Mouse (Mus musculus): ENCODE results near the gene P2ry10b. TPM values are rescaled to one million over a fixed set of nuclear protein-coding genes. Genes with fewer than 3 reads are reported as not detected.

Gene P2ry10b
- 0.74 and 0.82 TPM in 2 replicates for polyA plus RNA-seq (2014; fragmentation: Nextera tagmentation; extraction: Ambion mirVana)

GRCm38 (mm10) chrX:107148681-107149080, at the start of gene P2ry10b:
Gene P2ry10b (plus strand): TSS chrX:107148927.
- WGBS: 70% methylated on average over 3 of the region's 3 CpGs
- Histone ChIP-seq H3K27ac (ENCODE audit: low read depth, low read length) (peak within 1 kb of the TSS; percentile 32; the same call in 1 of the 2 replicates), H3K4me1 (replicated peaks; ENCODE audit: control insufficient read depth, insufficient read depth, low read length) (no peaks in the 10 kb centered on the region), H3K36me3 (ENCODE audit: control insufficient read depth, insufficient read depth, low read length) (no peaks in the 10 kb centered on the region), H3K27me3 (replicated peaks; ENCODE audit: control insufficient read depth, insufficient read depth, low read length) (no peaks in the 10 kb centered on the region), H3K4me2 (no peak within 1 kb of the TSS), H3K9me3 (ENCODE audit: control insufficient read depth, low read length) (no peaks in the 10 kb centered on the region), H3K4me3 (ENCODE audit: low read depth, low read length) (no peak within 1 kb of the TSS), H3K9ac (ENCODE audit: low read depth, low read length) (no peak within 1 kb of the TSS)
- ATAC-seq (replicated peaks; ENCODE audit: low FRiP score) (no peak), DNase-seq (ENCODE audit: low spot score) (no peak)

GRCm38 (mm10) chrX:107116333-107116732, 32.4 kb upstream of the P2ry10b start:
- WGBS: 71% methylated on average over 1 of the region's 1 CpGs
- Histone ChIP-seq H3K36me3 (ENCODE audit: control insufficient read depth, insufficient read depth, low read length) (no peaks in the 10 kb centered on the region), H3K4me3 (ENCODE audit: low read depth, low read length) (no peak overlapping the region), H3K4me1 (replicated peaks; ENCODE audit: control insufficient read depth, insufficient read depth, low read length) (no peaks in the 10 kb centered on the region), H3K27me3 (replicated peaks; ENCODE audit: control insufficient read depth, insufficient read depth, low read length) (no peaks in the 10 kb centered on the region), H3K4me2 (no peak overlapping the region), H3K27ac (ENCODE audit: low read depth, low read length) (no peak overlapping the region), H3K9ac (ENCODE audit: low read depth, low read length) (no peak overlapping the region), H3K9me3 (ENCODE audit: control insufficient read depth, low read length) (no peaks in the 10 kb centered on the region)
- ATAC-seq (replicated peaks; ENCODE audit: low FRiP score) (no peak), DNase-seq (ENCODE audit: low spot score) (no peak)

DNA sequence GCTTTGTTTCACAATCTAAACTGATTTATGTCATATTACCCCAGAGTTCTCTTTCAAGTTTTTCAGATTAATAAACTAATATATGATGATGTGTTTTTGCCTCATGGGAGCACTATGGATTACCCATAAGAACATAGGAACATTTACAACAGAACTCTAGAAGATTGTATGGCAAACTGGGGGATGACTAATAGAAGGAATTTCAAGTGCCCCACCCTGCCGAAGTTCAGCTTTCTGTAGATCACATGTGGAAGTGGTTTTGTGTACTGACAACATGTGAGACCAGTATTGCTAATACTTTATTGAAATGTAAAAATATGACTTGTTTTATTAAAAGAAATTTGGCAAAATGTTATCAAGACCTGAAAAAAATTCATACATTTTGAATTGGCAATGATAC, 31.7 kb upstream of the P2ry10b start:
- Histone ChIP-seq H3K4me1 (replicated peaks; ENCODE audit: control insufficient read depth, insufficient read depth, low read length) (no peaks in the 10 kb centered on the region), H3K4me2 (no peak overlapping the region), H3K4me3 (ENCODE audit: low read depth, low read length) (no peak overlapping the region), H3K27me3 (replicated peaks; ENCODE audit: control insufficient read depth, insufficient read depth, low read length) (no peaks in the 10 kb centered on the region), H3K9me3 (ENCODE audit: control insufficient read depth, low read length) (no peaks in the 10 kb centered on the region), H3K36me3 (ENCODE audit: control insufficient read depth, insufficient read depth, low read length) (no peaks in the 10 kb centered on the region), H3K9ac (ENCODE audit: low read depth, low read length) (no peak overlapping the region), H3K27ac (ENCODE audit: low read depth, low read length) (no peak overlapping the region)
- no peak for DNase-seq (ENCODE audit: low spot score)
- 76% methylated on average over 1 of the region's 1 CpGs for WGBS
- no peak for ATAC-seq (replicated peaks; ENCODE audit: low FRiP score)

- DNase-seq (ENCODE audit: low spot score) (no peak), ATAC-seq (replicated peaks; ENCODE audit: low FRiP score) (no peak)
- Histone ChIP-seq H3K4me3 (ENCODE audit: low read depth, low read length) (no peak overlapping the region), H3K27me3 (replicated peaks; ENCODE audit: control insufficient read depth, insufficient read depth, low read length) (no peaks in the 10 kb centered on the region), H3K4me1 (replicated peaks; ENCODE audit: control insufficient read depth, insufficient read depth, low read length) (no peaks in the 10 kb centered on the region), H3K9me3 (ENCODE audit: control insufficient read depth, low read length) (no peaks in the 10 kb centered on the region), H3K27ac (ENCODE audit: low read depth, low read length) (no peak overlapping the region), H3K36me3 (ENCODE audit: control insufficient read depth, insufficient read depth, low read length) (no peaks in the 10 kb centered on the region), H3K4me2 (no peak overlapping the region), H3K9ac (ENCODE audit: low read depth, low read length) (no peak overlapping the region)
- 62% methylated on average over 3 of the region's 3 CpGs for WGBS
Measured at GRCm38 (mm10) chrX:107143184-107143583, 5.5 kb upstream of the P2ry10b start.

DNA sequence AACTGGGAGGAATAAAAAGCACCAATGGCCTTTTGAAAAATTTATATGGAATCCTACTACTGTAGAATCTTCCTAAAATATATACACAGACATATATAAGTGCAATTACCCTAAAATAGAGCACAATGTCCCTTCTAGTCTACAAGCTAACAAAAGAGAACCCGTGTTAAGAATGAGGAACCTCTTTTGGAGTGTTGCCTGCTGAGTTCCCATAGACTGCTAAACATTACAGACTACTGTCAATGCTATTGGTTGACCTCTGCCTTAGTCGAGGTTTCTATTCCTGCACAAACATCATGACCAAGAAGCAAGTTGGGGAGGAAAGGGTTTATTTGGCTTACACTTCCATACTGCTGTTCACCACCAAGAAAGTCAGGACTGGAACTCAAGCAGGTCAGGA, 4.8 kb upstream of the P2ry10b start:
- ATAC-seq (replicated peaks; ENCODE audit: low FRiP score): no peak

DNA sequence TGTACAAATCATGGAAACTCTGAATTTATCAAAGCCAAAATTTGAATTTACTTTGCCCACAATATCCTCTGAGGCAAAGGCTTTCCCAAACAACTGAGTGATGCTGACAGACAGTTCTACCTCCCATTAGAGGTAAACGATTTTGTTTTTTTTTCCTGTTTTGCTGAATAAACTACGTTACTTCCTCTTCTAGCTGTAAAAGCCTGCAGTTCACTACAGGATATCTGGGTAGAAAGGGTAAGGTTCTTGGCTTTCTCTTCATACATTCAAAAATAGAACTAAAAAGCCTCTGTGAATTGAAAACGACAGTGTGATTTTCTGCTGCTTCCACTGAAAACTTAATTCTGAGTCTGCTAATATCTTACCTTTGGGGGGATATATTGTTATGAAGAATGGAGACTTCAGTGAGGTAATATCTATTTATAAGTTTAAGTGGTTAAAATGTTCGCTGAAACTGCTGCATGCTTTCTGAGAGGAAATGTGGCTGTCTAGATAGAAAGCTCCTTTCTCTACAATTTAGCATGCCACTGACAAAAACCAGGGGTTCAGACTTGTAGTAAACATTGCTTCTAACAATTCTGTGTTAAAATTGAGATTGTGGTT, 765 bp downstream of the P2ry10b start:
- H3K4me3 ChIP-seq (ENCODE audit: low read depth, low read length): no peak overlapping the region
- no peaks in the 10 kb centered on the region for H3K36me3 ChIP-seq (ENCODE audit: control insufficient read depth, insufficient read depth, low read length)
- WGBS: 37% methylated on average over 4 of the region's 4 CpGs
- H3K4me2 ChIP-seq: no peak overlapping the region
- peak overlapping the region; percentile 32; the same call in 1 of the 2 replicates for H3K27ac ChIP-seq (ENCODE audit: low read depth, low read length)
- no peaks in the 10 kb centered on the region for H3K4me1 ChIP-seq (replicated peaks; ENCODE audit: control insufficient read depth, insufficient read depth, low read length)
- no peaks in the 10 kb centered on the region for H3K27me3 ChIP-seq (replicated peaks; ENCODE audit: control insufficient read depth, insufficient read depth, low read length)
- H3K9ac ChIP-seq (ENCODE audit: low read depth, low read length): no peak overlapping the region
- ATAC-seq (replicated peaks; ENCODE audit: low FRiP score): no peak
- no peak for DNase-seq (ENCODE audit: low spot score)
- H3K9me3 ChIP-seq (ENCODE audit: control insufficient read depth, low read length): no peaks in the 10 kb centered on the region

More for the DNA sequence above, 4.8 kb upstream of the P2ry10b start:
- no peak overlapping the region for H3K27ac ChIP-seq (ENCODE audit: low read depth, low read length)
- H3K9me3 ChIP-seq (ENCODE audit: control insufficient read depth, low read length): no peaks in the 10 kb centered on the region
- H3K4me1 ChIP-seq (replicated peaks; ENCODE audit: control insufficient read depth, insufficient read depth, low read length): no peaks in the 10 kb centered on the region
- no peaks in the 10 kb centered on the region for H3K36me3 ChIP-seq (ENCODE audit: control insufficient read depth, insufficient read depth, low read length)
- WGBS: 55% methylated on average over 2 of the region's 2 CpGs
- no peak overlapping the region for H3K4me2 ChIP-seq
- DNase-seq (ENCODE audit: low spot score): no peak
- H3K27me3 ChIP-seq (replicated peaks; ENCODE audit: control insufficient read depth, insufficient read depth, low read length): no peaks in the 10 kb centered on the region
- no peak overlapping the region for H3K9ac ChIP-seq (ENCODE audit: low read depth, low read length)
- no peak overlapping the region for H3K4me3 ChIP-seq (ENCODE audit: low read depth, low read length)

- H3K27me3 ChIP-seq (replicated peaks; ENCODE audit: control insufficient read depth, insufficient read depth, low read length): no peaks in the 10 kb centered on the region
- H3K4me3 ChIP-seq (ENCODE audit: low read depth, low read length): no peak overlapping the region
- no peaks in the 10 kb centered on the region for H3K9me3 ChIP-seq (ENCODE audit: control insufficient read depth, low read length)
- H3K9ac ChIP-seq (ENCODE audit: low read depth, low read length): no peak overlapping the region
- no peaks in the 10 kb centered on the region for H3K4me1 ChIP-seq (replicated peaks; ENCODE audit: control insufficient read depth, insufficient read depth, low read length)
- no peak overlapping the region for H3K4me2 ChIP-seq
- no peak for ATAC-seq (replicated peaks; ENCODE audit: low FRiP score)
- no peak overlapping the region for H3K27ac ChIP-seq (ENCODE audit: low read depth, low read length)
- WGBS: 47% methylated on average over 5 of the region's 5 CpGs
- DNase-seq (ENCODE audit: low spot score): no peak
- H3K36me3 ChIP-seq (ENCODE audit: control insufficient read depth, insufficient read depth, low read length): no peaks in the 10 kb centered on the region
Measured at GRCm38 (mm10) chrX:107150027-107150426, 1.3 kb downstream of the P2ry10b start.

- H3K4me2 ChIP-seq: peak overlapping the region; percentile 49
- H3K4me1 ChIP-seq (replicated peaks; ENCODE audit: control insufficient read depth, insufficient read depth, low read length): no peaks in the 10 kb centered on the region
- ATAC-seq (replicated peaks; ENCODE audit: low FRiP score) (peak; percentile 93), DNase-seq (ENCODE audit: low spot score) (peak; percentile 34)
- H3K9ac ChIP-seq (ENCODE audit: low read depth, low read length): no peak overlapping the region
- no peaks in the 10 kb centered on the region for H3K27me3 ChIP-seq (replicated peaks; ENCODE audit: control insufficient read depth, insufficient read depth, low read length)
- WGBS: 37% methylated on average over 4 of the region's 4 CpGs
- no peaks in the 10 kb centered on the region for H3K36me3 ChIP-seq (ENCODE audit: control insufficient read depth, insufficient read depth, low read length)
- peak overlapping the region; percentile 64 for H3K27ac ChIP-seq (ENCODE audit: low read depth, low read length)
- H3K4me3 ChIP-seq (ENCODE audit: low read depth, low read length): no peak overlapping the region
- no peaks in the 10 kb centered on the region for H3K9me3 ChIP-seq (ENCODE audit: control insufficient read depth, low read length)
Measured at GRCm38 (mm10) chrX:107150752-107151515, 2.2 kb downstream of the P2ry10b start.

GRCm38 (mm10) chrX:107156021-107156420, 7.3 kb downstream of the P2ry10b start:
- no peak; the same call in 1 of the 2 replicates for ATAC-seq (replicated peaks; ENCODE audit: low FRiP score)
- Histone ChIP-seq H3K27me3 (replicated peaks; ENCODE audit: control insufficient read depth, insufficient read depth, low read length) (no peaks in the 10 kb centered on the region), H3K36me3 (ENCODE audit: control insufficient read depth, insufficient read depth, low read length) (no peaks in the 10 kb centered on the region), H3K9me3 (ENCODE audit: control insufficient read depth, low read length) (no peaks in the 10 kb centered on the region), H3K27ac (ENCODE audit: low read depth, low read length) (no peak overlapping the region), H3K4me3 (ENCODE audit: low read depth, low read length) (no peak overlapping the region), H3K4me2 (no peak overlapping the region), H3K9ac (ENCODE audit: low read depth, low read length) (no peak overlapping the region), H3K4me1 (replicated peaks; ENCODE audit: control insufficient read depth, insufficient read depth, low read length) (no peaks in the 10 kb centered on the region)
- WGBS: 75% methylated on average over 2 of the region's 2 CpGs
- no peak for DNase-seq (ENCODE audit: low spot score)

All from liver, embryonic 11.5 days (tissue).